Mouse (Mus musculus): Measurements from ENCODE around the gene Git2. TPM values are rescaled to one million over a fixed set of nuclear protein-coding genes. Genes with fewer than 3 reads are reported as not detected.

Gene Git2
- polyA plus RNA-seq, 1 experiment, result 71.6 TPM

GRCm38 (mm10) chr5:114767185-114767584, 8.1 kb downstream of the Git2 start:
- TF ChIP-seq POLR2A (IDR thresholded peaks at IDR 0.05; ENCODE audit: low read depth, low read length) (no peak), CTCF (IDR thresholded peaks at IDR 0.05; ENCODE audit: extremely low read depth, insufficient read depth, insufficient read length, insufficient replicate concordance) (no peak)
- Histone ChIP-seq H3K27ac (ENCODE audit: insufficient read depth, low read length) (no peak overlapping the region), H3K4me3 (ENCODE audit: extremely low read depth, insufficient read depth, insufficient read length) (no peak overlapping the region), H3K4me1 (ENCODE audit: control insufficient read depth, insufficient read depth, insufficient read length) (peaks cover 11% of the 10 kb centered on the region; the same call in 1 of the 2 replicates), H3K27me3 (ENCODE audit: control insufficient read depth, insufficient read depth, low read length) (no peaks in the 10 kb centered on the region), H3K36me3 (ENCODE audit: control insufficient read depth, insufficient read depth, low read length) (peaks cover 27% of the 10 kb centered on the region)
- DNase-seq (ENCODE audit: low read depth in 1 of 2, low spot score in 2 of 2), result no peak
- 95% methylated on average over 7 of the region's 7 CpGs for WGBS

GRCm38 (mm10) chr5:114766686-114767085, 8.6 kb downstream of the Git2 start:
- TF ChIP-seq POLR2A (IDR thresholded peaks at IDR 0.05; ENCODE audit: low read depth, low read length) (no peak), CTCF (IDR thresholded peaks at IDR 0.05; ENCODE audit: extremely low read depth, insufficient read depth, insufficient read length, insufficient replicate concordance) (no peak)
- Histone ChIP-seq H3K27ac (ENCODE audit: insufficient read depth, low read length) (no peak overlapping the region), H3K36me3 (ENCODE audit: control insufficient read depth, insufficient read depth, low read length) (peaks cover 31% of the 10 kb centered on the region), H3K4me1 (ENCODE audit: control insufficient read depth, insufficient read depth, insufficient read length) (peaks cover 11% of the 10 kb centered on the region; the same call in 1 of the 2 replicates), H3K27me3 (ENCODE audit: control insufficient read depth, insufficient read depth, low read length) (no peaks in the 10 kb centered on the region), H3K4me3 (ENCODE audit: extremely low read depth, insufficient read depth, insufficient read length) (no peak overlapping the region)
- DNase-seq (ENCODE audit: low read depth in 1 of 2, low spot score in 2 of 2), result no peak
- 90% methylated on average over 8 of the region's 8 CpGs for WGBS

DNA sequence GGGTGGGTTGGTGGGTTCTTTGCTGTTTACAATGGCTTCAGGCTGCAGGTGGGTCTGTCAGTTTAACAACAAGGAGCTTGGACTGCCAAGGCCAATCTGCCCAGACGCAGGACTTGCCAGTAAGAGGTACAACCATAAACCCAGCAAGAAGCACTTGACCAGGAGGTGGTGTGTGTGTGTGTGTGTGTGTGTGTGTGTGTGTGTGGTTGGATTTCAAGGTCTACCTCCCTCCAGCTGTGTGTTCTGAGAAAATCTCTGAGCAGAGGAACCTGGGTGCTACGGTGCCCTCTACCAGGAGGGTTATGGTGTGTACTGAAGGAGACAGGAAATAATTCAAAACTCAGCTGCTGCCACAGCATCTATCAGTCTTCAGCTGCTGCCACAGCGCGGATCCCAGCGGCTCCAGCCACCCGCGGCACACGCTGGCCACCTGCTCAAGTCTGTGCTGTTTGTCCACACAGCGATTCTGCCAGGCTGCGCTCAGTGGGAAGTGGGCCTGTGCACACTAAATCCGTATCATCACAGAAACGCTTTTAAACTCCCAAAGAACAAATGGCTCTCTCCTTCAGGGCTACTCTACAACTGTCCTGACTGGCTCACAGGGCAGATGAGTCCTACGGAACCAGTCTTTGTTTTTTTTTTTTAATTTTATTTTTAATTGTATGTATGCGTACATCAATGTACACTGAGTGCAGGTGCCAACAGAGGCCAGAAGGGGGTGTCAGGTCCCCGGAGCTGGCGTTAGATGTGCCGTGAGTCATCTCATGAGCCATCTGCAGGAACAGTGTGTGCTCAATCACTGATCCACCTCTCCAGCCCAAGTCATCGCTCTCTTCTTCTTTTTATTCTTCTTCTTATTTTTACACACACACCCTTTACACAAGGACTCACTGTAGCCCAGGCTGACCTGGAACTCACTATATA, 10.2 kb downstream of the Git2 start:
- Histone ChIP-seq H3K27me3 (ENCODE audit: control insufficient read depth, insufficient read depth, low read length) (no peaks in the 10 kb centered on the region), H3K27ac (ENCODE audit: insufficient read depth, low read length) (no peak overlapping the region), H3K36me3 (ENCODE audit: control insufficient read depth, insufficient read depth, low read length) (peaks cover 39% of the 10 kb centered on the region), H3K4me1 (ENCODE audit: control insufficient read depth, insufficient read depth, insufficient read length) (peaks cover 7% of the 10 kb centered on the region; the same call in 1 of the 2 replicates), H3K4me3 (ENCODE audit: extremely low read depth, insufficient read depth, insufficient read length) (no peak overlapping the region)
- TF ChIP-seq CTCF (IDR thresholded peaks at IDR 0.05; ENCODE audit: extremely low read depth, insufficient read depth, insufficient read length, insufficient replicate concordance) (no peak), POLR2A (IDR thresholded peaks at IDR 0.05; ENCODE audit: low read depth, low read length) (no peak)
- 83% methylated on average over 18 of the region's 18 CpGs for WGBS
- no peak for DNase-seq (ENCODE audit: low read depth in 1 of 2, low spot score in 2 of 2)

GRCm38 (mm10) chr5:114761980-114762379, 13.3 kb downstream of the Git2 start:
- 96% methylated on average over 8 of the region's 8 CpGs for WGBS
- no peak for TF ChIP-seq CTCF (IDR thresholded peaks at IDR 0.05; ENCODE audit: extremely low read depth, insufficient read depth, insufficient read length, insufficient replicate concordance)
- no peak for TF ChIP-seq POLR2A (IDR thresholded peaks at IDR 0.05; ENCODE audit: low read depth, low read length)
- H3K27ac ChIP-seq (ENCODE audit: insufficient read depth, low read length), result no peak overlapping the region
- no peak for DNase-seq (ENCODE audit: low read depth in 1 of 2, low spot score in 2 of 2)
- H3K4me3 ChIP-seq (ENCODE audit: extremely low read depth, insufficient read depth, insufficient read length), result no peak overlapping the region
- H3K36me3 ChIP-seq (ENCODE audit: control insufficient read depth, insufficient read depth, low read length), result peaks cover 49% of the 10 kb centered on the region
- no peaks in the 10 kb centered on the region for H3K27me3 ChIP-seq (ENCODE audit: control insufficient read depth, insufficient read depth, low read length)
- no peaks in the 10 kb centered on the region for H3K4me1 ChIP-seq (ENCODE audit: control insufficient read depth, insufficient read depth, insufficient read length)

- Histone ChIP-seq H3K4me3 (ENCODE audit: extremely low read depth, insufficient read depth, insufficient read length) (no peak overlapping the region), H3K4me1 (ENCODE audit: control insufficient read depth, insufficient read depth, insufficient read length) (no peaks in the 10 kb centered on the region), H3K36me3 (ENCODE audit: control insufficient read depth, insufficient read depth, low read length) (peaks cover 49% of the 10 kb centered on the region), H3K27me3 (ENCODE audit: control insufficient read depth, insufficient read depth, low read length) (no peaks in the 10 kb centered on the region), H3K27ac (ENCODE audit: insufficient read depth, low read length) (no peak overlapping the region)
- WGBS, result 94% methylated on average over 5 of the region's 5 CpGs
- no peak for DNase-seq (ENCODE audit: low read depth in 1 of 2, low spot score in 2 of 2)
- TF ChIP-seq POLR2A (IDR thresholded peaks at IDR 0.05; ENCODE audit: low read depth, low read length) (no peak), CTCF (IDR thresholded peaks at IDR 0.05; ENCODE audit: extremely low read depth, insufficient read depth, insufficient read length, insufficient replicate concordance) (no peak)
Measured at GRCm38 (mm10) chr5:114759536-114760090, 15.7 kb downstream of the Git2 start.

GRCm38 (mm10) chr5:114753384-114753783, 21.9 kb downstream of the Git2 start:
- Histone ChIP-seq H3K4me3 (ENCODE audit: extremely low read depth, insufficient read depth, insufficient read length) (no peak overlapping the region), H3K27me3 (ENCODE audit: control insufficient read depth, insufficient read depth, low read length) (no peaks in the 10 kb centered on the region), H3K36me3 (ENCODE audit: control insufficient read depth, insufficient read depth, low read length) (peaks cover 60% of the 10 kb centered on the region), H3K4me1 (ENCODE audit: control insufficient read depth, insufficient read depth, insufficient read length) (no peaks in the 10 kb centered on the region), H3K27ac (ENCODE audit: insufficient read depth, low read length) (no peak overlapping the region)
- TF ChIP-seq CTCF (IDR thresholded peaks at IDR 0.05; ENCODE audit: extremely low read depth, insufficient read depth, insufficient read length, insufficient replicate concordance) (no peak), POLR2A (IDR thresholded peaks at IDR 0.05; ENCODE audit: low read depth, low read length) (no peak)
- 96% methylated on average over 12 of the region's 12 CpGs for WGBS
- DNase-seq (ENCODE audit: low read depth in 1 of 2, low spot score in 2 of 2), result no peak
